9 mouse cellular contexts compared by ENCODE assay signal in the genomic region with DNA sequence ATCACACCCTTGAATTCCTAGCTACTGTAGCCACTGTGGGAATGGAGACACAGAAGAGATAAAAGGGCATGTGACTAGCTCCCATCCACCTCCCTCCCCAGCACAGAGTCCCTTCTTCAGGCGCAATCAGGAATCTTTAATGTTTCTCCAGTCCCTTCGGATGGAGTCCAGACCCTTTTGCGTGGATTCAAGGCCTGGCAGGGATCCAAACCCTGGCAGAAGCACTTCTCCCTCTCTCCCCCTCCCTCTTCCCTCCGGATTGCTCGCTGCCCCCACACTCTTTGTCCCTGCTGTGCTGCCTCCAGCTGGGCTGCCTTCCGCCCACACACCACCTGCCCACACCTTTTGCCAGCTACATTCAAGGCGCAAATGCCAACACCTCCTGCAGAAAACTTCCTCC.
DNase-seq lines count a peak whose midpoint lies in the region; ATAC-seq and TF ChIP-seq lines count a peak whose summit lies in the region.
"Had no signal": no experiment of that assay in that cellular context is flagged by ENCODE, and none has a peak within 500 bp of the region (broad histone marks: within the 10 kb centered on the region; RNA-seq: fewer than 3 reads in every experiment).

No protein-coding gene starts in this region.

- no peak for DNase-seq in heart, postnatal 36 days
- DNase-seq in cerebellum, adult 11 months, result peak; percentile 95
- DNase-seq in frontal cortex, postnatal 10 days (ENCODE audit: low spot score in 2 of 2), result peak; percentile 78 to 81
- peak; percentile 77 to 83 for DNase-seq in layer of hippocampus, postnatal 14 days (ENCODE audit: low spot score in 2 of 2)
- no peak for DNase-seq in thymus, postnatal 4 days
- DNase-seq in gastrocnemius, postnatal 36 days, result no peak

- H3K79me2 ChIP-seq in myocyte (ENCODE audit: control insufficient read depth, insufficient read depth), result peaks cover 31% of the 10 kb centered on the region

- H3K36me3 ChIP-seq in heart, embryonic 12.5 days, result no peaks in the 10 kb centered on the region
- H3K36me3 ChIP-seq in myocyte (ENCODE audit: control insufficient read depth, insufficient read depth), result no peaks in the 10 kb centered on the region

- 0 out of 2 replicates have a peak overlapping the region, but pooled peaks have one; percentile 11 for H3K9ac ChIP-seq in heart, embryonic 12.5 days

- ATAC-seq in heart, embryonic 12.5 days (ENCODE audit: insufficient number of reproducible peaks, low FRiP score), result peak; percentile 67

- H3K4me3 ChIP-seq in heart, embryonic 12.5 days, result no peak overlapping the region
- no peak overlapping the region for H3K4me3 ChIP-seq in myocyte

- peaks cover 59% of the 10 kb centered on the region for H3K4me1 ChIP-seq in heart, embryonic 12.5 days (replicated peaks)

- no peak for TF ChIP-seq POLR2A in myocyte (IDR thresholded peaks at IDR 0.05; ENCODE audit: insufficient read length, low read depth)

- no peaks in the 10 kb centered on the region for H3K27me3 ChIP-seq in heart, embryonic 12.5 days (replicated peaks)
- H3K27me3 ChIP-seq in myocyte (ENCODE audit: control insufficient read depth, insufficient read depth, insufficient read length), result no peaks in the 10 kb centered on the region
- H3K27me3 ChIP-seq: CH12.LX had no signal

- H3K4me2 ChIP-seq in heart, embryonic 12.5 days, result peak overlapping the region; percentile 51
- no peak overlapping the region for H3K4me2 ChIP-seq in myocyte (ENCODE audit: low read depth)

- H3K27ac ChIP-seq in heart, embryonic 12.5 days (ENCODE audit: poor library complexity, severe bottlenecking), result peak overlapping the region; percentile 72

- H3K9me3 ChIP-seq in heart, embryonic 12.5 days (replicated peaks), result no peaks in the 10 kb centered on the region

- H3ac ChIP-seq in myocyte (ENCODE audit: control insufficient read depth, insufficient read length), result no peak overlapping the region

- WGBS in heart, embryonic 12.5 days, result 5% methylated on average over 7 of the region's 7 CpGs

- intact Hi-C loops in heart, postnatal 36 days (cut with DNase I), result no loop called here
- intact Hi-C loops in gastrocnemius, postnatal 36 days (cut with DNase I), result no loop called here

TF ChIP-seq in myocyte, 11 proteins besides CTCF, POLR2A, EP300 and RAD21:
- peak in 1 of 3 experiments; percentile 66 for TF ChIP-seq MYOG (IDR thresholded peaks at IDR 0.05; ENCODE audit: control insufficient read depth in 1 of 3, insufficient read depth in 1 of 3, insufficient read length in 2 of 3, low read depth in 2 of 3)
- no peak for TF ChIP-seq CEBPB (IDR thresholded peaks at IDR 0.05; ENCODE audit: insufficient read depth, poor library complexity, severe bottlenecking)
- TF ChIP-seq E2F4 (IDR thresholded peaks at IDR 0.05; ENCODE audit: insufficient read depth), result no peak
- TF ChIP-seq MAX (IDR thresholded peaks at IDR 0.05; ENCODE audit: low read depth), result no peak
- no peak for TF ChIP-seq TCF3 (IDR thresholded peaks at IDR 0.05; ENCODE audit: insufficient read length, low read depth)
- TF ChIP-seq USF1 (IDR thresholded peaks at IDR 0.05; ENCODE audit: low read depth), result peak; percentile 25
- TF ChIP-seq MYOD1 (IDR thresholded peaks at IDR 0.05; ENCODE audit: control insufficient read depth in 1 of 3, insufficient read length in 2 of 3, low read depth in 2 of 3), result peak in 1 of 3 experiments; percentile 81
- no peak for TF ChIP-seq SRF (IDR thresholded peaks at IDR 0.05; ENCODE audit: control insufficient read depth, insufficient read length, low read depth)
- TF ChIP-seq TCF12 (IDR thresholded peaks at IDR 0.05; ENCODE audit: insufficient read depth, poor library complexity, severe bottlenecking), result no peak
- TF ChIP-seq REST (IDR thresholded peaks at IDR 0.05; ENCODE audit: insufficient read depth, insufficient read length), result no peak
- no peak for TF ChIP-seq POLR2AphosphoS2 (IDR thresholded peaks at IDR 0.05; ENCODE audit: insufficient read length, low read depth)

Comparison
In these comparisons a context has a peak if more than half of its experiments do, and no peak if none do; other contexts are left out.
1. DNase-seq: peak in cerebellum, adult 11 months (single experiment), frontal cortex, postnatal 10 days (2 of 2) and layer of hippocampus, postnatal 14 days (2 of 2); none in heart, postnatal 36 days (0 of 2), thymus, postnatal 4 days (single experiment) and gastrocnemius, postnatal 36 days (0 of 2).